Mouse (Mus musculus): Measurements from ENCODE around the gene Tarm1.

Tarm1 gene

GRCm38 (mm10) chr7:3439984-3440383, 62.4 kb downstream of the Tarm1 start:
- no peak for DNase-seq

DNA sequence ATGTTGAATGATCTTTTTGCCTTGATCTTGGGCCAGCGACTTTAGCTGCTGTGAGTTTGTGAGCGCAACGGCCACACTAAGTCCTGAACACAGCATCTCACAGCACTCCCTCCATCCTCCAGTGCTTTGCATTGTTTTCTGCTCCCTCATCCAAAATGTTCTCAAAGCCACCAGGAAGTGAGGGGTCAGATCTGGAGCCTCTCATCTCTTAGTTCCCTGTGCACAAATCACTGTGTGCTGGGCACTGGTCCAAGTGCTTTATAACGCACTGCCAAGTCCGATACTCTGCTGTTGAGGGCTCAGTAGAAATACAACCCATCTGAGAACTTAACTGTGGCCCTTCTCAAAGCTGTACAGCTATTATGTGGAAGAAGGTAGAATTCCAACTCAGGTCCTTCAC, 64.5 kb downstream of the Tarm1 start:
- no peak for DNase-seq

Data from kidney, adult 9 months (tissue).